In genomic region chr9:98955716-98956224, GRCm38 (mm10) we compare ENCODE assay signal across 7 mouse cellular contexts. TPM values are rescaled to one million over a fixed set of nuclear protein-coding genes. Genes with fewer than 3 reads are reported as not detected.
DNase-seq lines count a peak whose midpoint lies in the region; ATAC-seq and TF ChIP-seq lines count a peak whose summit lies in the region.

No protein-coding gene starts in this region.

- H3K36me3 ChIP-seq in testis, adult 2 months (ENCODE audit: control insufficient read depth, insufficient read depth, low read length), result no peaks in the 10 kb centered on the region
- H3K36me3 ChIP-seq in forebrain, embryonic 13.5 days (ENCODE audit: poor library complexity, severe bottlenecking), result no peaks in the 10 kb centered on the region
- H3K36me3 ChIP-seq in kidney, embryonic 14.5 days (ENCODE audit: control insufficient read depth, insufficient read depth, low read length), result no peaks in the 10 kb centered on the region
- H3K36me3 ChIP-seq in midbrain, embryonic 12.5 days, result no peaks in the 10 kb centered on the region

- peak overlapping the region; percentile 17 for H3K4me3 ChIP-seq in testis, adult 2 months (ENCODE audit: control insufficient read depth, low read depth, low read length)
- H3K4me3 ChIP-seq in forebrain, embryonic 13.5 days, result peak overlapping the region; percentile 43
- peak overlapping the region; percentile 44 for H3K4me3 ChIP-seq in kidney, embryonic 14.5 days (ENCODE audit: low read length)
- peak overlapping the region; percentile 48 for H3K4me3 ChIP-seq in midbrain, embryonic 12.5 days

- H3K27ac ChIP-seq in testis, adult 2 months (ENCODE audit: control insufficient read depth, insufficient read depth, low read depth, low read length), result no peak overlapping the region
- H3K27ac ChIP-seq in forebrain, embryonic 13.5 days, result no peak overlapping the region
- H3K27ac ChIP-seq in kidney, embryonic 14.5 days (ENCODE audit: low read depth, low read length), result no peak overlapping the region
- peak overlapping the region; percentile 60 for H3K27ac ChIP-seq in midbrain, embryonic 12.5 days (replicated peaks)

- TF ChIP-seq POLR2A in testis, adult 2 months (IDR thresholded peaks at IDR 0.05; ENCODE audit: control insufficient read depth, low read depth, low read length), result no peak

- no peaks in the 10 kb centered on the region for H3K9me3 ChIP-seq in forebrain, embryonic 13.5 days (replicated peaks)
- no peaks in the 10 kb centered on the region for H3K9me3 ChIP-seq in kidney, embryonic 14.5 days (ENCODE audit: control insufficient read depth, low read length)
- no peaks in the 10 kb centered on the region for H3K9me3 ChIP-seq in midbrain, embryonic 12.5 days

- peaks cover 14% of the 10 kb centered on the region for H3K27me3 ChIP-seq in testis, adult 2 months (ENCODE audit: control insufficient read depth, insufficient read depth, low read length)
- peaks cover 99% of the 10 kb centered on the region for H3K27me3 ChIP-seq in forebrain, embryonic 13.5 days
- peaks cover 91% of the 10 kb centered on the region for H3K27me3 ChIP-seq in kidney, embryonic 14.5 days (ENCODE audit: control insufficient read depth, insufficient read depth, low read length)
- H3K27me3 ChIP-seq in midbrain, embryonic 12.5 days, result peaks cover 93% of the 10 kb centered on the region

- H3K9ac ChIP-seq in forebrain, embryonic 13.5 days, result peak overlapping the region; percentile 58
- peak overlapping the region; percentile 32 for H3K9ac ChIP-seq in kidney, embryonic 14.5 days (ENCODE audit: low read depth, low read length)
- peak overlapping the region; percentile 59 for H3K9ac ChIP-seq in midbrain, embryonic 12.5 days (replicated peaks)

- DNase-seq in testis, postnatal 10 days (ENCODE audit: low spot score), result no peak
- no peak for DNase-seq in layer of hippocampus, adult 8-10 months (ENCODE audit: low spot score in 2 of 2)

- under 1% methylated on average over 59 of the region's 60 CpGs for whole genome bisulfite sequencing in forebrain, embryonic 13.5 days
- under 1% methylated on average over 46 of the region's 60 CpGs for WGBS in kidney, embryonic 14.5 days
- under 1% methylated on average over 60 of the region's 60 CpGs for WGBS in midbrain, embryonic 12.5 days

- peaks cover 26% of the 10 kb centered on the region for H3K4me1 ChIP-seq in testis, adult 2 months (ENCODE audit: control insufficient read depth, insufficient read depth, low read length)
- H3K4me1 ChIP-seq in forebrain, embryonic 13.5 days, result peaks cover 33% of the 10 kb centered on the region
- H3K4me1 ChIP-seq in kidney, embryonic 14.5 days (ENCODE audit: control insufficient read depth, insufficient read depth, low read length), result peaks cover 18% of the 10 kb centered on the region
- H3K4me1 ChIP-seq in midbrain, embryonic 12.5 days, result peaks cover 37% of the 10 kb centered on the region

- peak; percentile 17; the same call in 1 of the 2 replicates for ATAC-seq in forebrain, embryonic 13.5 days
- ATAC-seq in kidney, embryonic 14.5 days (ENCODE audit: low FRiP score, low TSS enrichment), result 0 out of 2 replicates have a peak, but pooled peaks have one; percentile 2
- 0 out of 2 replicates have a peak, but pooled peaks have one; percentile 2 for ATAC-seq in midbrain, embryonic 12.5 days (ENCODE audit: low FRiP score, low read depth)
- ATAC-seq in erythroblast, adult 5-6 weeks (replicated peaks; ENCODE audit: low FRiP score, poor library complexity, severe bottlenecking), result no peak

- no peak for TF ChIP-seq CTCF in testis, adult 2 months (IDR thresholded peaks at IDR 0.05; ENCODE audit: control insufficient read depth, insufficient read depth, insufficient replicate concordance, low read depth, low read length)

- H3K4me2 ChIP-seq in forebrain, embryonic 13.5 days, result peak overlapping the region; percentile 74
- H3K4me2 ChIP-seq in kidney, embryonic 14.5 days (replicated peaks; ENCODE audit: low read depth, low read length), result peak overlapping the region; percentile 72
- H3K4me2 ChIP-seq in midbrain, embryonic 12.5 days (replicated peaks), result peak overlapping the region; percentile 81

RNA-seq across cellular contexts. Expression of gene Foxl2, which starts 0.7 kb away (rescaled TPM):
- not detected in 2 replicates for polyA plus RNA-seq in testis, adult 2 months (2012; rRNA removed)
- 0.34 TPM in 2 replicates for polyA plus RNA-seq in forebrain, embryonic 13.5 days (2015; fragmentation: Nextera tagmentation; extraction: Ambion mirVana)
- not detected in 2 replicates for polyA plus RNA-seq in kidney, embryonic 14.5 days (2014; fragmentation: Nextera tagmentation; extraction: Ambion mirVana)
- polyA plus RNA-seq in midbrain, embryonic 12.5 days (2016; fragmentation: Nextera tagmentation; extraction: Ambion mirVana), result 2.7 and 4.1 TPM in 2 replicates
- not detected in 2 replicates for total RNA-seq in erythroblast, adult 5-6 weeks (2015; ENCODE audit: low replicate concordance)
- not detected in 2 replicates for total RNA-seq in erythroblast, adult 5-6 weeks (2017; ENCODE audit: low replicate concordance)
- total RNA-seq in layer of hippocampus, adult 8-10 months (2022), result 1 to 10 TPM in 1 of 4 experiments, under 1 TPM in 3; 0.52 to 1.1 (median 0.83) TPM

RNA-seq across cellular contexts. Expression of gene Faim, which starts 30.4 kb away (rescaled TPM):
- 5.0 and 5.6 TPM in 2 replicates for polyA plus RNA-seq in testis, adult 2 months (2012; rRNA removed)
- polyA plus RNA-seq in forebrain, embryonic 13.5 days (2015; fragmentation: Nextera tagmentation; extraction: Ambion mirVana), result 84.6 and 97.0 TPM in 2 replicates
- 52.0 and 55.7 TPM in 2 replicates for polyA plus RNA-seq in kidney, embryonic 14.5 days (2014; fragmentation: Nextera tagmentation; extraction: Ambion mirVana)
- polyA plus RNA-seq in midbrain, embryonic 12.5 days (2016; fragmentation: Nextera tagmentation; extraction: Ambion mirVana), result 84.9 and 88.0 TPM in 2 replicates
- 2.9 and 6.5 TPM in 2 replicates for total RNA-seq in erythroblast, adult 5-6 weeks (2015; ENCODE audit: low replicate concordance)
- total RNA-seq in erythroblast, adult 5-6 weeks (2017; ENCODE audit: low replicate concordance), result 13.3 and 25.0 TPM in 2 replicates
- total RNA-seq in layer of hippocampus, adult 8-10 months (2022), result 10 to 100 TPM; 45.8 to 55.6 (median 51.0) TPM

RNA-seq across cellular contexts. Expression of gene 7420426K07Rik, which starts 52.9 kb away (rescaled TPM):
- polyA plus RNA-seq in testis, adult 2 months (2012; rRNA removed), result not detected in 2 replicates
- polyA plus RNA-seq in forebrain, embryonic 13.5 days (2015; fragmentation: Nextera tagmentation; extraction: Ambion mirVana), result not detected in 2 replicates
- polyA plus RNA-seq in kidney, embryonic 14.5 days (2014; fragmentation: Nextera tagmentation; extraction: Ambion mirVana), result not detected in 2 replicates
- polyA plus RNA-seq in midbrain, embryonic 12.5 days (2016; fragmentation: Nextera tagmentation; extraction: Ambion mirVana), result not detected in 2 replicates
- total RNA-seq in erythroblast, adult 5-6 weeks (2015; ENCODE audit: low replicate concordance), result not detected in 2 replicates
- not detected in 2 replicates for total RNA-seq in erythroblast, adult 5-6 weeks (2017; ENCODE audit: low replicate concordance)
- not detected for total RNA-seq in layer of hippocampus, adult 8-10 months (2022)
